34 mouse cellular contexts compared by ENCODE assay signal in genomic region chr3:128525427-128525826, GRCm38 (mm10).
"Had no signal": no experiment of that assay in that cellular context is flagged by ENCODE, and none has a peak within 500 bp of the region (broad histone marks: within the 10 kb centered on the region; RNA-seq: fewer than 3 reads in every experiment).

No protein-coding gene starts in this region.

- H3K9me3 ChIP-seq: heart, embryonic 15.5 days; hindbrain, embryonic 10.5 days; hindbrain, embryonic 12.5 days; hindbrain, embryonic 13.5 days; hindbrain, embryonic 15.5 days; intestine, embryonic 15.5 days; kidney, embryonic 15.5 days had no signal

- ATAC-seq: hindbrain, embryonic 16.5 days; hindbrain, postnatal 0 days; inflammation-experienced regulatory T-cells, adult 6 months; intestine, embryonic 15.5 days; intestine, embryonic 16.5 days; intestine, postnatal 0 days had no signal

- H3K4me3 ChIP-seq: heart, embryonic 12.5 days; heart, embryonic 13.5 days; heart, embryonic 15.5 days; hindbrain, embryonic 10.5 days; hindbrain, embryonic 12.5 days; hindbrain, embryonic 13.5 days; hindbrain, embryonic 15.5 days; intestine, embryonic 15.5 days; kidney, embryonic 15.5 days; layer of hippocampus, adult 2 months; left cerebral cortex, adult 2 months had no signal

- H3K4me2 ChIP-seq: heart, embryonic 12.5 days; heart, embryonic 13.5 days; heart, embryonic 15.5 days; hindbrain, embryonic 12.5 days; hindbrain, embryonic 13.5 days; hindbrain, embryonic 14.5 days; hindbrain, embryonic 15.5 days; intestine, embryonic 15.5 days; kidney, embryonic 15.5 days had no signal

- H3K9ac ChIP-seq: heart, embryonic 12.5 days; heart, embryonic 13.5 days; heart, embryonic 15.5 days; hindbrain, embryonic 12.5 days; hindbrain, embryonic 13.5 days; hindbrain, embryonic 14.5 days; hindbrain, embryonic 15.5 days; intestine, embryonic 15.5 days; kidney, embryonic 15.5 days had no signal

- DNase-seq: heart, postnatal 10 days; heart, postnatal 14 days; heart, postnatal 36 days; heart, postnatal 4 days; kidney, adult 11 months; kidney, adult 18-20 months; kidney, adult 2 months; kidney, adult 8-10 months; kidney, adult 9 months; kidney, postnatal 10 days; kidney, postnatal 14 days; kidney, postnatal 25 days; kidney, postnatal 36 days; kidney, postnatal 4 days; layer of hippocampus, adult 9-11 months; layer of hippocampus, postnatal 36 days had no signal

- H3K36me3 ChIP-seq: heart, embryonic 12.5 days; heart, embryonic 13.5 days; heart, embryonic 15.5 days; hindbrain, embryonic 10.5 days; hindbrain, embryonic 12.5 days; hindbrain, embryonic 13.5 days; hindbrain, embryonic 15.5 days; intestine, embryonic 15.5 days; kidney, embryonic 15.5 days had no signal

- H3K27ac ChIP-seq: heart, embryonic 13.5 days; heart, embryonic 15.5 days; hindbrain, embryonic 10.5 days; hindbrain, embryonic 12.5 days; hindbrain, embryonic 13.5 days; hindbrain, embryonic 14.5 days; hindbrain, embryonic 15.5 days; hindbrain, postnatal 0 days; intestine, embryonic 15.5 days; kidney, embryonic 15.5 days; kidney, postnatal 0 days; layer of hippocampus, adult 2 months; left cerebral cortex, adult 2 months had no signal

- H3K4me1 ChIP-seq: hindbrain, embryonic 10.5 days; intestine, embryonic 15.5 days; kidney, embryonic 15.5 days had no signal

- H3K27me3 ChIP-seq: hindbrain, embryonic 12.5 days; hindbrain, embryonic 13.5 days; hindbrain, embryonic 15.5 days; intestine, embryonic 15.5 days; kidney, embryonic 15.5 days had no signal
